Mouse (Mus musculus) adrenal gland, adult 2 months (tissue): ENCODE measurements at regions not wholly inside any gene's neighbourhood (a gene's known extent, or its start where the extent isn't known, plus 50 kb on each side); places are given as distances from the start of the nearest gene placed in this dataset.

Source experiments
- DNase-seq: peaks from one replicate; pipeline ENCODE4 v3.0.0; 2021

DNA sequence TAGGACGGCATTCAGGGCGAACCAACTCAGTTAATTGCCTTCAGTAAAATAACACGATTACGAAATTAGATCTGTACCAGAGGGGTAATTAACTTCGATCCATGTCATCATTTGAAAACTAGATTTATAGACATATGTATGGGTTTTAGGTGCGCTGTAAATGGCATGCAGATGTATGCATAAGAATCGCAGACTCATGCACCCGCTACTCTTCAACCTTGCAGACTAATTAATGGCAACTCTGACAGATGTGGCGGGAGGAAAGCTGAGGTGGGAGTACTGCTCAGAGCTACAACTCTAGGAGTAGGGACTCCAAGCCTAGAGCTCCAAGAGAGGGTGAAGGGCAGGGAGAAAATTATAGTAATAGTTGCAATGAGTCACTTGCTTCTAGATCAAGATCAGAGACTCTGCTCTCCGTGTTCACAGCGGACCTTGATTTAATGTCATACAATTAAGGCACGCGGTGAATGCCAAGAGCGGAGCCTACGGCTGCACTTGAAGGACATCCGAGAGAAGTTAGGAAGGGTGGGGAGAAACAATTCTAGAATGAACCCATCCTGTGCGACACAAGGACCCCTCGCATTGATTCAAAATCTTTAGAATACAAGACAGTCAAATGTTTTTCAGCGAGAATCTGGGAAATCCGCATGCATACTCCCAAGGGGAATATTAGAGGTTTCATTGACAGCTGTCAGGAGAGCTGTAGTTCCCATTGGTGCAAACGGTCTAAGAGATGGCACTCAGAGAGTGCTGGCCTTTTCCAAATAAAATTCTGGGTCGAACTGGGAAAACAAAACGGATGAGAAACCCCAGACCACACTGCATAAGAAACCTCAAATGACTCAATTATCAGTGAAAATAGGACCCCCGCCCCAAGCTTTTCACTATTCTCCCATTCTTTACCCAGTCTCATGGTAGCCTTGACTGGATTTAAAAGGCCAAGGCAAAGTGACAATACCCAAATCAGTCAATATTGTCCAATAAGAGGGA is 152.6 kb upstream of the Cypt12 start:
- no peak for DNase-seq

DNA sequence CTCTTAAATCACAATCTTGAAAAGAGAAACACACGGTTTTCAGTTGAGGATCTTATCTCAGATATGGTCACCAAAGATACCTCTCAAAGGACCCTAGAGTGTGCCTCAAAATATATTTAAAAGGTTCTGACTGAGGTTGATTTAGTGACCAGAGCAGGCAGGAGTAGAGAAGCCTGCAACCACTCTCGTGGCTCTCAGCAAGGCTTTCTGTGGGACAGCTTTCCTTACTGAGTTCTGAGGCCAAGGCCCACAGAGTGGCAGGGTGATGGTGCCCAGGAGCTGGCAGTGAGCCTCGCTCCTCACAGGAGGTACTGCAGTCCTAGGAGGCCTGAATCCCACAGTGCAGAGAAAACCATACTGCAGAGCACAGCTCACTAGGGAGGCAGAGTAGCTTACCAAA is 151.4 kb upstream of the Cypt12 start:
- no peak for DNase-seq

DNA sequence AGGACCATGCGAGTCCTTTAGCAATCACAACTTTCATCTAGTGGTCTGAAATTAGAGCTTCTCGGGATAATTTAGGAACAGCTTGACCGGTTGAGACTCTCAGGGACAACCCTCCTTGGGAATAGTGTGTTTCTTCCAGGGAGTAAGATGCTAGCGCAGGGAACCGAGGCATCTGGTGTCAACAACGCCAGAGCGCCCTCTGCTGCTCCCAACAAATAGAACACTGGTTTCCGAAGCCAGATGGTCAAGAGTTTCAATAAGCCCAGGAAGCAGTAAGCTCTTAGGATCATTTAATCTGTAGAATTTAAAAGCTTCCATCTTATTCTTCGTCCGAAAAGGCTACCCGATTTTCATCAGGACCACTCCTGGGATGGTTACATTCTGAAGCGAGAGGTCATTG is 149.8 kb upstream of the Cypt12 start:
- DNase-seq, result no peak

DNA sequence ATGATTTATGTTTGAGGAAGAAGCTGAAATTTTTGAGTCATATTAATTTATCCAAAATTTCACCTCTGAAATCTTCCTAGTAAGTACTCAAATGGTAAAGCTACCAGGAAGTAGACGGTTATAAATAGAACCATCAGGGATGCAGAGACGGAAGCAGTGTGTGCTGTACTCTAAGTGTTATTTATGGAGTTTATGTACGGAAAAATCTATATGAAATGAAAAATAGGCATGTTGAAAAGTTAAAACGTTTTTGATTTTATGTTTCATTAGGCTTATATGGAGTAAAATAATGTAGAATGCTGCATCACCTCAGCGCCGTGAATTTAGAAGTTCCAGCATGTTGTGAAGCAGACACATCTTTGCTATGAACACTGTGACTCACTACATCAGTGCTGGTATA is 149.1 kb upstream of the Cypt12 start:
- DNase-seq, result no peak

DNA sequence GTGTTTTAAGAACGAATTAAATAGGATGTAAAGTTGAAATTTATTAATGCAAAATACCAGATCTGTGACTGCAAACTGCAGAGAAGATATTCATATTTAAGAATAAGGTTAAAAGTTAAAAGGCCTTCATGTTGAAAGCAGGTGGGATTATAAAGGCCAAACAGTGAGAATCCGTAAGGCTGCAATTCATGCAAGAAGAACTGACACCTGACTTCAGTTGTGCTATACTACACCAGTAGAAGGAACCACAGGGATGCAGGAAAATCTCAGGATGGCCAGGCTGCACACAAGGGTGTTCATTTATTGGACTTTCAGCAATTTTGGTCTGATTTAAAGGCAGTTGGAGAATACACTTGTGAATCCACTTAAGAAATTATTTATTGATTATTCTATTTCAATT is 147.4 kb upstream of the Cypt12 start:
- no peak for DNase-seq

DNA sequence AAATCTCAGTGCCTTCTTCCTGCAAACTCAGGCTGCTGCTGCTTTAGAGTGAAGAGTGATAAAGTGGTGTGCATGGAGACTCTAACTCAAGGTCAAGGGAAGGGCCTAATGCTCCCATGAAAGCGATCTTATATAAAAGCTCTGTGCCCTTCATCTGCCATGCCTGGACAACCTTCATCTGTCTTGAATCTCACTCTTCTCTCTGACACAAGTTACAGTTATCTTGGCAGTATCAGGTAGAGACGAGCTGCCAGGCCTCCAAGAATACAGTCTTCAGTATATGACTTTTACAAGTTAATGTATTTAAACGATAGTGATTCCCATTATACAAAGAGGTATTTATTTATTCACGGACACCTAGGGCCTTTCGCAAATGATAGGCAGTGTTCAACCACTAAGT is 146.7 kb upstream of the Cypt12 start:
- no peak for DNase-seq

DNA sequence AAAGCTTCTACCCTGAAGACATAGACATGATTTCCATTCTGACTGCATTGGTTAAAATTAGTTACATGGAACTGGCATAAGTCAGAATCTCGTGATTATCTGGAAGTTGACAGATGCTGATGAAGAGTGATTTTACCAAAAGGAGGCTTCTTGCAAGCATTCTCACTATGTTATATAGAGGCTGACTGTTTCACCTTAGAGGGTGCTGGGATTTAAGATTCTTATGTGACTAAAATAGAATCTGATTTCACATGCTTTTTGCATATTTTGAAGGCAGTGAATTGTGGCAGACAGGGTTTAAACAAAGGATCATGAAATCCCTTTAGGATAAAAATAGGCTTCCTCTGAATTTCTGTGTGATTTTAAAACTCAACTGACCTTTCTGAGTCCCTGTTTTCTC is 143.0 kb upstream of the Cypt12 start:
- no peak for DNase-seq

DNA sequence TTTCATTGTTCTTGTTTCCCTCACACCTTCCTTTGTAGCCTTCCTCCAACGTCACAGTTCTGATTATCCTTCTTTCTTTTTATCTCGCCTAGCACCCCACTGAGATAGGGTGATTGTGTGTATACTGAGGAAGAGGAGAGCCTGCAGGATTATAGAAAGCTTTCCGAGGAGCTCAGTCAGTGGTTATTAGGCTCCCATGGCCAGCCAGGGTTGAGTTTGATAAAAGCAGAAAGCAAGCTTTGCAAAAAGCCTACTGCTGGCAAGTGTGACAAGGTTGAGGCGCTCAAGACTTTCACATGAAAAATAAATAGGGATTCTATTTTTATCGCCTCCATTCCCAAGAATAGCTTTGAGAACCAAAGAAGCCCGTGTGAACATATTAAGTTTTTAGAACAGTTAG is 136.9 kb upstream of the Cypt12 start:
- no peak for DNase-seq

DNA sequence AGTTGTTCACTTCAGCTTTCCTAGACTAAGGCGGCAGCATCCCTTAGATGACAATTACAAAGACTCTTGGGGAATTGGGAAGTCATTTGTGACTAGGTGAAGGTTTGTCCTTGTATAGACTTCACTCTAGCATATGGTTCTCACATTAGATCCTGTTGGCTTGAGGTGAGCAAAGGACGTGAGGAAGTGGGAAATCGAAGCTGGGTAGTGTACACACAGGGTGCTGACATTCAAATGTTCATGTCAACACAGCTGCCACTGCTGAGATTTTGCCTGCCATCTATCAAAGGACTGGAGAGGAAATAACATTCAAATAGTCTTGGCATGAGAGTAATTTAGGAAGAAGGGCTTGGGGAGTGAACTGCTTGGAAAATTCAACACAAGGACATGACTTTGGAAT is 124.0 kb upstream of the Cypt12 start:
- DNase-seq, result no peak

DNA sequence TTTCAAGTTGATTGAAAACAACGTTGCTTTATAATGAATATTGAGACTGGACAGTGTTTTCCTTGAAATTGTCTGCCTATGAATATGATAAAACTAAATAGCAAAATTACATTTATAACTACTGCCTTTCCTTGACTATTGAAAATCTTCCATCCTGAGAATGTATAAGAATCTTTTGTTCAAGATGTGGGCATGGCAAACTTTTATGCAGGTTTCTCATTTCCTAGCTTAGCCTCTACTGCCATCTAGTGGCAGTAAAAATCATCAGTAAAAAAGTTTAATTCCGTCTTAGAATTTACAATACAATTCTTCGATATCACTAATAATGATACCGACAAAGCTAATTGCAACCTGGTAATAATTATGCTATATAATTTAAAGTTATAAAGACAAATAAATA is 123.5 kb upstream of the Cypt12 start:
- DNase-seq, result no peak

DNA sequence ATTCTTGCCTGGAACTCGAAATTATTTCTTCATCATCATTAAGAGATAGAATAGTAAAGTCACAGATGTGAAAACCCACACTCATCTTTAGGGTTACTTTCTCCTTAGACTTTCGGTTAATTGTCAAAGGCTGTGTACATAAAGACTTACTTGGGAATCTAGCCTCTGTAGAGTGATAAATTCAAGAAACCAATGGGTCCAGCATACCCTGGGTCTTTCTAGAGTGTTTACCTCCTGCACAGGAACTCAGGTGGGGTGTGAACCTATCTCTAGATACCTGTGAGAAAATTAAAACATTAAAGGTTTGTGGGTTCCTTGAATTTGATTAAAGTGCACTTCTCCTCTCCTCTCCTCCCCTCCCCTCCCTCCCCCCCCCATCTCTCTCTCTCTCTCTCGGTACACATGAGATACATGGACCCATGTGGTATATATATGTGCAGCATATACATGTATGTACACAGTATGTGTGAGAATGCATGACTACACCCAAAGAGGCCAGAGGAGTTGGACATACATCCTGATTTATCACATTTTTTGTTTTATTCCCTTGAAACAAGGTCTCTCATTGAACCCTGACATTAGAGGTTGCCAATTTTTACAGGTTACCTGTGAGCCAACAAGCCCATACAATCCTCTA is 122.8 kb upstream of the Cypt12 start:
- DNase-seq, result no peak

DNA sequence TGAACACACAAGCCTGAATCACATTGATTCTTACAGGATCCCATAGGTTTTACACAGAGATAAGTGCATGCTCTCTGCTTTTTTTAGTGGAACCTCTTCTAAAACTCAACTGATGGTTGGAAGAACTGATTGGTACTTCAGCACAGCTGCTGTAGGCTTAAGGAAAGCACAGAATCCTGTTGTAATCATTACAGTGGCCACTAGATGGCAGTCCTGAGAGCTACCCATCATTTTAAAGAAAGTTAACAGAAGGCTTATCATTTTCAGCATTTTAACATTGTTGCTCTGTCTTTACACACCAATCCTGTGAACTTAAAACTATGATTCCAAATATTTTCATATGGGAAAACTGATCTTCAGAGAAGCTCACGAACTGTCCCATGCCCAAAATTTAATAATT is 113.5 kb upstream of the Cypt12 start:
- peak; percentile 26 for DNase-seq

DNA sequence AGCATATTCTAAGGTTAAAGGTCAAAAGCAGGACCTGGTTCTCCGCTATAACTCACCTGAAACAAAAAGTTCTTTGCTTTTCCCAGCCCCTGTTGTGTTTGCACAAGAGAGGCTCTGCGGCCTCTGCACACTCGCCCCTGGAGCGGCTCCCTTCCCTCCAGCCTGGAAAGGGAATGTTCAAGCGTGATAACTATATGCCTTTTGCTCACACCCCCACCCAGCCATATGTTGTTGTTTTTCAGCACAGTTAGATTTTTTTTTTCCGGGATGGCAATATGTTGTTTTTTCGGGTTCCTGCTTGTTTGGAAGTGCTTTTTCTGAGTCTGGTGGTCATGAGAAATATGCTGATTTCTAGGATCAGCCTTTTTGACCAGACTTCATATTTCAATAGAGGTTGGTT is 100.6 kb upstream of the Cypt12 start:
- DNase-seq, result no peak

DNA sequence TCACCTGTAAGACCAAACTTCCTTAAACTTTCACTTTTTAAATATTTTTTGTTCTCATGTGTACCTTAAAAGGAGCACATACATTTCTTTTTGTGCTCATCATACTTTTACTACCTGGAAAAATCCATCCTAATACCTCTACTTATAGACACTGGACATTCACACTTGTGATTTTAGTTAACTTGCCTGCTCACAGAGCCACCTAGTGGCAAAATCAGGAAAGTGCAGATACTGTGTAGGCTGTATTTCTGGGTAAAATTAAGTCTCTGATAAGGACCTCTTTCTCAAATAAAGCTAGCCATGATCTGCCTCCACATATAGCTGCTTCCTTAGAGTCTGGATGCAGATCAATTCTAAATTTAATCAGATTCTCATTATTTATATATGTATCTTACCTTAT is 100.0 kb upstream of the Cypt12 start:
- no peak for DNase-seq

DNA sequence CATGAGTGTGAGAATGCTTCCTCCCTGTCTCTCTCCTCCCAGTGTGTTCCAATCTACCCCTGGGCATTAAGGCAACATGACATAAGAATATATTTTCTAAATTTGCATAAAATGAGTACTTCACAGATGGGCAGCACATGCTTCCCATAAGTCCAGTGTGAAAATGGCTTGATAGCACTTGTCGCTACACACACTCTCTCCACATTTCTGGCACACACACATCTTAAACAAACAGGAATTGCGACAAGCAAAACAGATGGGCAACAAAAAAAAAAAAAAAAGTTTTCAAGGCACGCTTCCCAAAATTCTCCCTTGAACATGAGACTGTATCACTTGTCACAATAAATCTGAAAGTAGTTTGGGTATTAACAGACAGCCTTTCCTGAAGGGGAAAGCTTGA is 85.8 kb upstream of the Cypt12 start:
- no peak for DNase-seq

DNA sequence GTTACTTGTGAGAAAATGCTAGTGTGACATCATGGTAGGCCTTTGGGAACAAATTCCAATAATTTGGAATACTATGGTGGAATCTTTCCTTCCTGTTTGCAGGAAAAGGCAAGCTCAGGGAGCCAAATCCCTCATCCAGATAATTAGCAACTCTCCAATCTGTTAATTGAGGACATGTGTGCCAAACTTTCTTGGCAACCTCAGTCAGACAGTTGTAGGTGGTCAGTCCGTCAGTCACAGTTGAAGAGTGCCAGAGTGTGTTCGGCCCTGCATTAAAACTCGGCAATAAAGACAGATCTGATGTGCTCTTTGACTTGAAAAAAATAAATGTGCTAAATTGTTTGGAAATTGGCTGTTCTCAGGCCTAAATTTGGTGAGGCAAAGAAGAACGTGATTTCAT is 83.1 kb upstream of the Cypt12 start:
- no peak for DNase-seq

DNA sequence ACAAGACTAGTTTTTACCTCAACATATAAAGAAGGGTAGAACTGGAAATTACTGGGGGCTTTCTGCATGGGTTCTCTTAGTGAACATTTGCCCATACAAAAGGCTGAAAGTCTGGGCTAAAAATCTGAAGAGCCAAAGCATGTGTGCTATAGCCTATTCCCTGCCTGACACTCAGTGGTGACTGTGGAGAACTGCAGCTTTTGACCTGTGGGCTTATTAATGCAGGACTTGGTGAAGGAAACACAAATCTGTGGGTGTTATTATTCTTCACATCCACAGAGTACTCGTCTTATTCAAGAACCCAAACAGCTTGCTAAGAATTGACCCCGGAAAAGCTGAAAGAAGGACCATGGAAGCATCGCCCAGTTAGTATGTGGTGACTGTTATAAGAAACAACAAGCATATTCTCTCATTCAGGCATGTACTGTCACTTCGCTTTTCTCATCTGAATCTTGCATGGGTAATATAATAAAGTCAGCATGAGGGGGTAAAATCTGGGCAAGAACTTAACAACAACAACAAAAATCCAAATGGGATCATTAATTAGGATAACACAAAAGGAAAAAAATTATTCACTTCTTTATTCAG is 77.2 kb upstream of the Cypt12 start:
- no peak for DNase-seq

DNA sequence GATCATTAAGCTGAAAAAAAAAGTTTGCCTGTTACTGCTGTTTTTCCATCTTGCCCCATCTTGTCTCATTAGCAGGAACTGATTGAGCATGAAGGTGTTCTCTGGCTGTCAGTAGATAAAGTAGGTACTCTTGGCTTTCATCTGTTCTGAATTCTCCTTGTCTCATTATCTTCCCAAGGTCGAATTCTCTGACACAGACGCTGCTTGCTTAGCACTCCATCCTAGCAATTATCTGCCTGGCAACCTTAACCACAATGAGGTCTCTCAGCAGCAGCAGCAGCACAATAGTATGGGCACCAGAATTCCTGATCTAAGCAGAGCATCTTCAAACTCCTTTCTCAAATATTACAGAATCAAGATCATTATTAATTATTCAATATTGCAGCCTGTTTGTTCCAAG is 52.3 kb upstream of the Cypt12 start:
- no peak for DNase-seq

DNA sequence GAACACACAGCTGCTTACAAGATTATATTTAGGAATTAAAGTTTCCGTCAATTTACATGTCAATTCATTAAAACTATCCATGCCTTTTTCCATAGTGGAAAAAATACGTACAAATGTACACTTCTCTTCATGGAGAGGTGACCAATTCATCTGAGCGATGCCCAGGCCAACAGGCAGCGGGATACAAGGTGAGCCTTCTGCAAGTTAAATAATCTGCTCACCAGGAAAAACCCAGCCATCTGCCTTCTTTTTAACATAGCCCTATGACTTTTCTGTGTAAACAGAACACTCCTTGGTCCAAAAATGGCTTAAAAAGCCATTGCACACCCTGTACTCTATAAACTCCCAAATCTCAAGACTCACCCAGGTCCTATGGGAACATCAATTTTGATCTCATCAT is 51.5 kb upstream of the Cypt12 start:
- DNase-seq, result no peak
